Mouse (Mus musculus) layer of hippocampus, postnatal 14 days (tissue): ENCODE measurements at regions not wholly inside any gene's neighbourhood (a gene's known extent, or its start where the extent isn't known, plus 50 kb on each side); places are given as distances from the start of the nearest gene placed in this dataset.

Source experiments
- DNase-seq, 2 experiments: peaks; one replicate each; pipeline ENCODE4 v3.0.0; 2021 to 2022; ENCODE audit warnings: low spot score in 2 of 2, mixed read lengths in 1 of 2

GRCm38 (mm10) chr3:8440701-8441365 is 1169.1 kb downstream of the Zfp704 start:
- peak in 1 of 2 experiments; percentile 7 for DNase-seq
